Mouse (Mus musculus): ENCODE results near the gene Rps2. TPM values are rescaled to one million over a fixed set of nuclear protein-coding genes. Genes with fewer than 3 reads are reported as not detected.
A peak's percentile ranks its signal among the peaks of the same experiment; 100 is the strongest.
"Not testable (repeated sequence)": the region's sequence is repeated elsewhere in the genome, so short reads cannot be mapped to it uniquely, and the experiment has no call there.

The Rps2 gene
- 3,715 and 4,974 TPM in 2 replicates for polyA plus RNA-seq (2012; rRNA removed)

GRCm38 (mm10) chr17:24717943-24718342 lies at the start of gene Rps2, which contains the start of gene Rnf151:
TSS of gene Rps2 (plus strand) at chr17:24718116.
TSS of gene Rnf151 (minus strand) at chr17:24718063.
- WGBS, result 89% methylated on average over 4 of the region's 4 CpGs
- DNase-seq (ENCODE audit: low read depth, low spot score), result no peak

- WGBS, result 9% methylated on average over 15 of the region's 15 CpGs
- not testable (repeated sequence) for DNase-seq (ENCODE audit: low read depth, low spot score)
These were observed 48.7 kb upstream of the Rps2 start for GRCm38 (mm10) chr17:24669214-24669544.

GRCm38 (mm10) chr17:24669545-24670245 lies 48.2 kb upstream of the Rps2 start, which contains the start of gene Zfp598:
TSS of gene Zfp598 (plus strand) at chr17:24669687.
- DNase-seq (ENCODE audit: low read depth, low spot score), result peak; percentile 70
- WGBS, result 1% methylated on average over 80 of the region's 80 CpGs

- whole genome bisulfite sequencing, result 2% methylated on average over 8 of the region's 8 CpGs
- no peak for DNase-seq (ENCODE audit: low read depth, low spot score)
These were observed 47.6 kb upstream of the Rps2 start for GRCm38 (mm10) chr17:24670246-24670844.

- whole genome bisulfite sequencing, result 50% methylated on average over 5 of the region's 5 CpGs
- no peak for DNase-seq (ENCODE audit: low read depth, low spot score)
These were observed 46.6 kb upstream of the Rps2 start for GRCm38 (mm10) chr17:24671346-24671745.

- peak; percentile 84 for DNase-seq (ENCODE audit: low read depth, low spot score)
- WGBS, result 6% methylated on average over 5 of the region's 5 CpGs
These were observed 45.8 kb upstream of the Rps2 start for GRCm38 (mm10) chr17:24672141-24672540.

GRCm38 (mm10) chr17:24674277-24674676 lies 43.6 kb upstream of the Rps2 start:
- 79% methylated on average over 7 of the region's 7 CpGs for WGBS
- DNase-seq (ENCODE audit: low read depth, low spot score), result no peak

GRCm38 (mm10) chr17:24676187-24676586 lies 41.7 kb upstream of the Rps2 start:
- 58% methylated on average over 2 of the region's 2 CpGs for WGBS
- DNase-seq (ENCODE audit: low read depth, low spot score), result no peak

- WGBS, result 90% methylated on average over 5 of the region's 5 CpGs
- no peak for DNase-seq (ENCODE audit: low read depth, low spot score)
These were observed 41.0 kb upstream of the Rps2 start for GRCm38 (mm10) chr17:24676877-24677276.

- no peak for DNase-seq (ENCODE audit: low read depth, low spot score)
- 50% methylated on average over 24 of the region's 24 CpGs for WGBS
These were observed 40.3 kb upstream of the Rps2 start for GRCm38 (mm10) chr17:24677500-24678080.

- 54% methylated on average over 16 of the region's 16 CpGs for WGBS
- DNase-seq (ENCODE audit: low read depth, low spot score), result no peak
These were observed 31.4 kb upstream of the Rps2 start for GRCm38 (mm10) chr17:24686514-24686913.

GRCm38 (mm10) chr17:24687146-24687595 lies 30.7 kb upstream of the Rps2 start:
- WGBS, result 1% methylated on average over 25 of the region's 25 CpGs
- DNase-seq (ENCODE audit: low read depth, low spot score), result no peak

- WGBS, result 26% methylated on average over 23 of the region's 23 CpGs
- DNase-seq (ENCODE audit: low read depth, low spot score), result no peak
These were observed 30.3 kb upstream of the Rps2 start for GRCm38 (mm10) chr17:24687599-24687998.

GRCm38 (mm10) chr17:24689251-24690081 lies 28.4 kb upstream of the Rps2 start, which contains the start of gene Syngr3:
TSS of gene Syngr3 (minus strand) at chr17:24689955.
- WGBS, result 2% methylated on average over 45 of the region's 55 CpGs
- no peak for DNase-seq (ENCODE audit: low read depth, low spot score)

- WGBS, result 87% methylated on average over 5 of the region's 5 CpGs
- no peak for DNase-seq (ENCODE audit: low read depth, low spot score)
These were observed 25.5 kb upstream of the Rps2 start for GRCm38 (mm10) chr17:24692385-24692784.

GRCm38 (mm10) chr17:24695326-24696010 lies 22.4 kb upstream of the Rps2 start:
- no peak for DNase-seq (ENCODE audit: low read depth, low spot score)
- 4% methylated on average over 47 of the region's 51 CpGs for WGBS

GRCm38 (mm10) chr17:24696011-24696697 lies 21.8 kb upstream of the Rps2 start, which contains the start of the genes Gfer and Noxo1:
TSS of gene Gfer (minus strand) at chr17:24696156.
TSS of gene Noxo1 (plus strand) at chr17:24696234.
- WGBS, result under 1% methylated on average over 74 of the region's 76 CpGs
- no peak for DNase-seq (ENCODE audit: low read depth, low spot score)

- DNase-seq (ENCODE audit: low read depth, low spot score), result peak; percentile 59
- WGBS, result 7% methylated on average over 5 of the region's 5 CpGs
These were observed 19.9 kb upstream of the Rps2 start for GRCm38 (mm10) chr17:24697985-24698384.

GRCm38 (mm10) chr17:24698715-24699114 lies 19.2 kb upstream of the Rps2 start:
- WGBS, result 28% methylated on average over 9 of the region's 9 CpGs
- DNase-seq (ENCODE audit: low read depth, low spot score), result no peak
